In the genomic region with DNA sequence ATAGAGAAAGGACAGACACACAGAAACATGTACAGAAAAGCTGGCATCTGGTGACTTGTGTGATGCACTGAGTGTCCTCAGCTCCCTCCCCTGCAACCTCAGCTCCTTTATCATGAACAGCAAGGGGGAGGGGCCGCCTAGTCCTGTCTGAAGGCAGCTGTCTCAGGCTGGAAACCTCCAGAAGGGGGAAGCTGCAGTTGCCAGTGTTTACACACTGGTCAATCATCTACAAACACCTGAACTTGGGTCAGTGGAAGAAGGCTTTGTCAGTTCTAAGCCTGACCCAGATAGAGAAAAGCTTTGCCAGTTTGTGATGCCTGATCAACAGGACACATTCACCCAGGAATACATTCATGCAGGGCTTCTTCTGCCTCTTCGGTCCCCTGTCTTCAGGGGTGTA, we compare ENCODE assay signal across 13 mouse cellular contexts. TPM values are rescaled to one million over a fixed set of nuclear protein-coding genes. Genes with fewer than 3 reads are reported as not detected.
DNase-seq lines count a peak whose midpoint lies in the region; ATAC-seq lines count a peak whose summit lies in the region.
"Had no signal": no experiment of that assay in that cellular context is flagged by ENCODE, and none has a peak within 500 bp of the region (broad histone marks: within the 10 kb centered on the region; RNA-seq: fewer than 3 reads in every experiment).

No protein-coding gene starts in this region.

- no peaks in the 10 kb centered on the region for H3K9me3 ChIP-seq in hindbrain, embryonic 12.5 days (replicated peaks)
- H3K9me3 ChIP-seq: neural tube, embryonic 12.5 days had no signal

- no peaks in the 10 kb centered on the region for H3K27me3 ChIP-seq in hindbrain, embryonic 12.5 days
- H3K27me3 ChIP-seq: neural tube, embryonic 12.5 days had no signal

- no peaks in the 10 kb centered on the region for H3K36me3 ChIP-seq in hindbrain, embryonic 12.5 days
- H3K36me3 ChIP-seq: neural tube, embryonic 12.5 days had no signal

- H3K4me2 ChIP-seq in hindbrain, embryonic 12.5 days (replicated peaks), result no peak overlapping the region
- H3K4me2 ChIP-seq: neural tube, embryonic 12.5 days had no signal

- no peaks in the 10 kb centered on the region for H3K4me1 ChIP-seq in hindbrain, embryonic 12.5 days
- H3K4me1 ChIP-seq: neural tube, embryonic 12.5 days had no signal

- no peak overlapping the region for H3K9ac ChIP-seq in hindbrain, embryonic 12.5 days
- H3K9ac ChIP-seq: neural tube, embryonic 12.5 days had no signal

- WGBS in hindbrain, embryonic 12.5 days, result 58% methylated on average over 2 of the region's 2 CpGs

- no peak overlapping the region for H3K27ac ChIP-seq in hindbrain, embryonic 12.5 days
- H3K27ac ChIP-seq: macrophage; neural tube, embryonic 12.5 days had no signal

- peak; percentile 78 for DNase-seq in urinary bladder, postnatal 14 days (ENCODE audit: low spot score)
- DNase-seq in urinary bladder, adult 2 months (ENCODE audit: low spot score), result no peak
- peak; percentile 81 to 88 for DNase-seq in kidney, postnatal 4 days
- peak; percentile 54 for DNase-seq in lung, postnatal 10 days
- no peak for DNase-seq in right cerebral cortex, postnatal 4 days
- no peak for DNase-seq in frontal cortex, postnatal 10 days (ENCODE audit: low spot score in 2 of 2)
- DNase-seq: layer of hippocampus, adult 9-11 months had no signal

- no peak for ATAC-seq in CD4-positive, CD25-positive, alpha-beta regulatory T cell, adult 4 months
- no peak for ATAC-seq in hindbrain, embryonic 12.5 days (ENCODE audit: low FRiP score)

- H3K4me3 ChIP-seq in hindbrain, embryonic 12.5 days, result no peak overlapping the region
- H3K4me3 ChIP-seq: neural tube, embryonic 12.5 days had no signal

RNA-seq across cellular contexts. Expression of a gene that starts 10.9 kb away (rescaled TPM):
- polyA plus RNA-seq in urinary bladder, adult 2 months (2012; rRNA removed), result 0.10 TPM in 1 of 2 replicates, not detected in the other
- not detected for polyA plus RNA-seq in CD4-positive, CD25-positive, alpha-beta regulatory T cell, adult 4 months (2017; shearing (Covaris generic))
- polyA plus RNA-seq in hindbrain, embryonic 12.5 days (2016; fragmentation: Nextera tagmentation; extraction: Ambion mirVana), result not detected in 2 replicates
- polyA plus RNA-seq: embryonic facial prominence, embryonic 14.5 days; heart, embryonic 16.5 days; macrophage; neural tube, embryonic 12.5 days had no signal

RNA-seq across cellular contexts. Expression of a gene that starts 11.4 kb away (rescaled TPM):
- not detected in 2 replicates for polyA plus RNA-seq in urinary bladder, adult 2 months (2012; rRNA removed)
- polyA plus RNA-seq in CD4-positive, CD25-positive, alpha-beta regulatory T cell, adult 4 months (2017; shearing (Covaris generic)), result not detected
- not detected in 2 replicates for polyA plus RNA-seq in hindbrain, embryonic 12.5 days (2016; fragmentation: Nextera tagmentation; extraction: Ambion mirVana)
- polyA plus RNA-seq: embryonic facial prominence, embryonic 14.5 days; heart, embryonic 16.5 days; macrophage; neural tube, embryonic 12.5 days had no signal

RNA-seq across cellular contexts. Expression of a gene that starts 20.6 kb away (rescaled TPM):
- polyA plus RNA-seq in urinary bladder, adult 2 months (2012; rRNA removed), result 0.07 and 0.24 TPM in 2 replicates
- not detected for polyA plus RNA-seq in CD4-positive, CD25-positive, alpha-beta regulatory T cell, adult 4 months (2017; shearing (Covaris generic))
- polyA plus RNA-seq in hindbrain, embryonic 12.5 days (2016; fragmentation: Nextera tagmentation; extraction: Ambion mirVana), result not detected in 2 replicates
- polyA plus RNA-seq: heart, embryonic 16.5 days; macrophage; neural tube, embryonic 12.5 days had no signal

RNA-seq across cellular contexts. Expression of a gene that starts 28.0 kb away (rescaled TPM):
- not detected in 2 replicates for polyA plus RNA-seq in urinary bladder, adult 2 months (2012; rRNA removed)
- polyA plus RNA-seq in CD4-positive, CD25-positive, alpha-beta regulatory T cell, adult 4 months (2017; shearing (Covaris generic)), result not detected
- not detected in 2 replicates for polyA plus RNA-seq in hindbrain, embryonic 12.5 days (2016; fragmentation: Nextera tagmentation; extraction: Ambion mirVana)
- polyA plus RNA-seq: embryonic facial prominence, embryonic 14.5 days; heart, embryonic 16.5 days; macrophage; neural tube, embryonic 12.5 days had no signal

Comparison
In these comparisons a context has a peak if more than half of its experiments do, and no peak if none do; other contexts are left out.
1. DNase-seq: peak in urinary bladder, postnatal 14 days (single experiment), kidney, postnatal 4 days (2 of 2) and lung, postnatal 10 days (single experiment); none in urinary bladder, adult 2 months (single experiment), right cerebral cortex, postnatal 4 days (single experiment) and frontal cortex, postnatal 10 days (0 of 2).